Mouse (Mus musculus) neural tube, embryonic 11.5 days (tissue): ENCODE results near the gene Lrrc26. TPM values are rescaled to one million over a fixed set of nuclear protein-coding genes. Genes with fewer than 3 reads are reported as not detected.

Source experiments
- ATAC-seq: fragments of 200-750 bp; cut with Nextera tagmentation; 2 replicates; pipeline ENCODE4 v1.8.0; 2017; ENCODE audit warnings: moderate number of reproducible peaks, mild to moderate bottlenecking, moderate TSS enrichment, moderate library complexity; ENCODE audit not compliant: insufficient read depth, low FRiP score, low TSS enrichment
- DNase-seq: peaks from one replicate; pipeline ENCODE4 v3.0.0-alpha.2; 2015; ENCODE audit warnings: low spot score
- H3K27ac ChIP-seq: fragments of 300-500 bp; sonication (generic); 2 replicates; pipeline ENCODE4 v1.5.1; 2014; ENCODE audit warnings: low read depth, mild to moderate bottlenecking, low read length
- H3K27me3 ChIP-seq: fragments of 300-500 bp; sonication (generic); 2 replicates; pipeline ENCODE4 v1.6.1; 2014; ENCODE audit warnings: mild to moderate bottlenecking, low read length, mixed read lengths; ENCODE audit not compliant: control insufficient read depth, insufficient read depth
- H3K36me3 ChIP-seq: fragments of 300-500 bp; sonication (generic); 2 replicates; pipeline ENCODE4 v1.6.1; 2014; ENCODE audit warnings: mild to moderate bottlenecking, low read length, moderate library complexity, mixed read lengths; ENCODE audit not compliant: control insufficient read depth, insufficient read depth
- H3K4me1 ChIP-seq: fragments of 300-500 bp; sonication (generic); 2 replicates; pipeline ENCODE4 v1.6.1; 2014; ENCODE audit warnings: low read length, mixed read lengths; ENCODE audit not compliant: control insufficient read depth, insufficient read depth
- H3K4me2 ChIP-seq: fragments of 300-500 bp; sonication (generic); 2 replicates; pipeline ENCODE4 v1.6.1; 2014; ENCODE audit warnings: low read depth, mild to moderate bottlenecking, moderate library complexity
- H3K4me3 ChIP-seq: fragments of 300-500 bp; sonication (generic); 2 replicates; pipeline ENCODE4 v1.5.1; 2014; ENCODE audit warnings: low read depth, low read length
- H3K9ac ChIP-seq: fragments of 300-500 bp; sonication (generic); 2 replicates; pipeline ENCODE4 v1.6.1; 2014; ENCODE audit warnings: mild to moderate bottlenecking, low read length
- H3K9me3 ChIP-seq: fragments of 300-500 bp; sonication (generic); 2 replicates; pipeline ENCODE4 v1.6.1; 2016; ENCODE audit warnings: low read length; ENCODE audit not compliant: control insufficient read depth
- WGBS: fragments of 180-500 bp; shearing (Covaris S2); extraction: QIAGEN DNeasy Blood & Tissue Kit; methylation state at CpG from one replicate; pipeline ENCODE4 v1.1.7; 2014; 5-methylcytosine and 5-hydroxymethylcytosine counted together
- polyA plus RNA-seq: library from polyadenylated mRNA; unstranded; fragments of >200 nt; fragmentation: Nextera tagmentation; extraction: Ambion mirVana; gene quantifications from 2 replicates; pipeline ENCODE4 v1.2.1, GENCODE M21; 2014

Gene Lrrc26
- polyA plus RNA-seq = not detected in 2 replicates

GRCm38 (mm10) chr2:25289651-25290050 is at the start of gene Lrrc26:
TSS of gene Lrrc26 (plus strand) at chr2:25289915.
- Histone ChIP-seq H3K27me3 (peaks cover 59% of the 10 kb centered on the region), H3K4me3 (no peak within 1 kb of the TSS; the same call in 1 of the 2 replicates), H3K27ac (no peak within 1 kb of the TSS), H3K9me3 (no peaks in the 10 kb centered on the region), H3K4me2 (no peak within 1 kb of the TSS), H3K36me3 (peaks cover 11% of the 10 kb centered on the region), H3K9ac (no peak within 1 kb of the TSS), H3K4me1 (no peaks in the 10 kb centered on the region)
- WGBS = 9% methylated on average over 11 of the region's 11 CpGs
- no peak for ATAC-seq
- no peak for DNase-seq

GRCm38 (mm10) chr2:25240310-25240709 is 49.4 kb upstream of the Lrrc26 start:
- H3K4me1 ChIP-seq = peaks cover 18% of the 10 kb centered on the region
- ATAC-seq (0 out of 2 replicates have a peak, but pooled peaks have one; percentile 1), DNase-seq (no peak)
- no peaks in the 10 kb centered on the region for H3K9me3 ChIP-seq
- peaks cover 19% of the 10 kb centered on the region for H3K27me3 ChIP-seq
- 51% methylated on average over 8 of the region's 8 CpGs for WGBS
- peak overlapping the region; percentile 98 for H3K4me2 ChIP-seq
- no peak overlapping the region for H3K27ac ChIP-seq
- no peak overlapping the region for H3K9ac ChIP-seq
- no peaks in the 10 kb centered on the region for H3K36me3 ChIP-seq
- no peak overlapping the region for H3K4me3 ChIP-seq

- Histone ChIP-seq H3K9me3 (no peaks in the 10 kb centered on the region), H3K27ac (0 out of 2 replicates have a peak overlapping the region, but pooled peaks have one; percentile 3), H3K4me3 (peak overlapping the region; percentile 37), H3K4me2 (peak overlapping the region; percentile 98), H3K9ac (peak overlapping the region; percentile 44), H3K27me3 (peaks cover 19% of the 10 kb centered on the region), H3K36me3 (no peaks in the 10 kb centered on the region), H3K4me1 (peaks cover 18% of the 10 kb centered on the region)
- ATAC-seq = peak; percentile 70
- under 1% methylated on average over 29 of the region's 29 CpGs for WGBS
- peak; percentile 75 for DNase-seq
These were observed 48.8 kb upstream of the Lrrc26 start for GRCm38 (mm10) chr2:25240723-25241437.

- Histone ChIP-seq H3K36me3 (no peaks in the 10 kb centered on the region), H3K4me1 (peaks cover 18% of the 10 kb centered on the region), H3K9me3 (no peaks in the 10 kb centered on the region), H3K9ac (peak overlapping the region; percentile 44; the same call in 1 of the 2 replicates), H3K27me3 (peaks cover 19% of the 10 kb centered on the region), H3K27ac (no peak overlapping the region), H3K4me2 (peak overlapping the region; percentile 98), H3K4me3 (peak overlapping the region; percentile 54)
- DNase-seq (no peak), ATAC-seq (no peak)
- 24% methylated on average over 6 of the region's 6 CpGs for WGBS
These were observed 48.3 kb upstream of the Lrrc26 start for GRCm38 (mm10) chr2:25241438-25241775.

GRCm38 (mm10) chr2:25242101-25242506 is 47.6 kb upstream of the Lrrc26 start, which contains the start of the genes Rnf208 and Cysrt1:
TSS of gene Rnf208 (plus strand) at chr2:25242255.
TSS of gene Cysrt1 (minus strand) at chr2:25242452.
- peak within 1 kb of the TSS; percentile 76 for H3K9ac ChIP-seq
- peak within 1 kb of the TSS; percentile 54 for H3K4me3 ChIP-seq
- under 1% methylated on average over 52 of the region's 59 CpGs for WGBS
- DNase-seq (peak; percentile 56), ATAC-seq (peak; percentile 29; the same call in 1 of the 2 replicates)
- H3K27me3 ChIP-seq = peaks cover 19% of the 10 kb centered on the region
- no peaks in the 10 kb centered on the region for H3K36me3 ChIP-seq
- 0 out of 2 replicates have a peak within 1 kb of the TSS, but pooled peaks have one; percentile 3 for H3K27ac ChIP-seq
- no peaks in the 10 kb centered on the region for H3K9me3 ChIP-seq
- H3K4me2 ChIP-seq = peak within 1 kb of the TSS; percentile 98
- H3K4me1 ChIP-seq = peaks cover 18% of the 10 kb centered on the region

- Histone ChIP-seq H3K36me3 (no peaks in the 10 kb centered on the region; the same call in 1 of the 2 replicates), H3K4me1 (peaks cover 18% of the 10 kb centered on the region), H3K27ac (no peak overlapping the region), H3K27me3 (peaks cover 19% of the 10 kb centered on the region), H3K4me3 (0 out of 2 replicates have a peak overlapping the region, but pooled peaks have one; percentile 54), H3K4me2 (peak overlapping the region; percentile 98; the same call in 1 of the 2 replicates), H3K9me3 (no peaks in the 10 kb centered on the region), H3K9ac (no peak overlapping the region)
- no peak for ATAC-seq
- no peak for DNase-seq
- 78% methylated on average over 8 of the region's 8 CpGs for WGBS
These were observed 46.4 kb upstream of the Lrrc26 start for GRCm38 (mm10) chr2:25243342-25243741.

GRCm38 (mm10) chr2:25244144-25244543 is 45.6 kb upstream of the Lrrc26 start:
- Histone ChIP-seq H3K9ac (no peak overlapping the region), H3K4me3 (no peak overlapping the region), H3K27ac (no peak overlapping the region), H3K4me2 (no peak overlapping the region), H3K36me3 (peaks cover 5% of the 10 kb centered on the region), H3K9me3 (no peaks in the 10 kb centered on the region), H3K27me3 (peaks cover 19% of the 10 kb centered on the region), H3K4me1 (peaks cover 18% of the 10 kb centered on the region)
- ATAC-seq = no peak
- 84% methylated on average over 4 of the region's 4 CpGs for WGBS
- no peak for DNase-seq

- H3K27ac ChIP-seq = no peak within 1 kb of the TSS
- no peaks in the 10 kb centered on the region for H3K9me3 ChIP-seq
- no peak within 1 kb of the TSS for H3K4me2 ChIP-seq
- WGBS = 93% methylated on average over 10 of the region's 10 CpGs
- H3K9ac ChIP-seq = no peak within 1 kb of the TSS
- H3K4me3 ChIP-seq = no peak within 1 kb of the TSS
- peaks cover 14% of the 10 kb centered on the region for H3K27me3 ChIP-seq
- peaks cover 12% of the 10 kb centered on the region for H3K4me1 ChIP-seq
- no peak for ATAC-seq
- no peak for DNase-seq
- peaks cover 8% of the 10 kb centered on the region for H3K36me3 ChIP-seq
These were observed 43.3 kb upstream of the Lrrc26 start, which contains the start of gene AL732309.1 for GRCm38 (mm10) chr2:25246183-25247072. TSS of gene AL732309.1 (minus strand) at chr2:25246863.
